Mouse (Mus musculus) stomach, embryonic 16.5 days (tissue): ENCODE measurements around the gene Plxnd1. TPM values are rescaled to one million over a fixed set of nuclear protein-coding genes. Genes with fewer than 3 reads are reported as not detected.

ENCODE experiments used
- ATAC-seq: fragments of 200-750 bp; cut with Nextera tagmentation; 2 replicates; pipeline ENCODE4 v1.8.0; 2017; ENCODE audit warnings: moderate number of reproducible peaks, moderate TSS enrichment; ENCODE audit not compliant: insufficient read depth, low FRiP score
- H3K27ac ChIP-seq: fragments of 300-500 bp; sonication (generic); 2 replicates; pipeline ENCODE4 v1.5.1; 2014; ENCODE audit warnings: low read length
- H3K27me3 ChIP-seq: fragments of 300-500 bp; sonication (generic); 2 replicates; pipeline ENCODE4 v1.6.1; 2014; ENCODE audit warnings: low read length, control low read depth, mixed read lengths; ENCODE audit not compliant: control insufficient read depth, insufficient read depth
- H3K36me3 ChIP-seq: fragments of 300-500 bp; sonication (generic); 2 replicates; pipeline ENCODE4 v1.6.1; 2014; ENCODE audit warnings: low read length; ENCODE audit not compliant: control insufficient read depth, insufficient read depth
- H3K4me1 ChIP-seq: fragments of 300-500 bp; sonication (generic); 2 replicates; pipeline ENCODE4 v1.6.1; 2014; ENCODE audit warnings: low read length, control low read depth, mixed read lengths; ENCODE audit not compliant: control insufficient read depth, insufficient read depth
- H3K4me2 ChIP-seq: fragments of 300-500 bp; sonication (generic); 2 replicates; pipeline ENCODE4 v1.6.1; 2014; ENCODE audit warnings: low read depth, low read length, mixed read lengths
- H3K4me3 ChIP-seq: fragments of 300-500 bp; sonication (generic); replicated peaks from 2 replicates; pipeline ENCODE4 v1.5.1; 2014; ENCODE audit warnings: mild to moderate bottlenecking, low read length
- H3K9ac ChIP-seq: fragments of 300-500 bp; sonication (generic); 2 replicates; pipeline ENCODE4 v1.6.1; 2014; ENCODE audit warnings: low read length
- H3K9me3 ChIP-seq: fragments of 300-500 bp; sonication (generic); replicated peaks from 2 replicates; pipeline ENCODE4 v1.6.1; 2016; ENCODE audit warnings: low read length, control low read depth; ENCODE audit not compliant: control insufficient read depth
- WGBS: fragments of 180-500 bp; shearing (Covaris S2); extraction: QIAGEN DNeasy Blood & Tissue Kit; methylation state at CpG from one replicate; pipeline ENCODE4 v1.1.7; 2014; 5-methylcytosine and 5-hydroxymethylcytosine counted together
- polyA plus RNA-seq: library from polyadenylated mRNA; unstranded; fragments of >200 nt; fragmentation: Nextera tagmentation; extraction: Ambion mirVana; gene quantifications from 2 replicates; pipeline ENCODE4 v1.2.1, GENCODE M21; 2015

The Plxnd1 gene
- polyA plus RNA-seq, 1 experiment from 2014 or later = 27.7 TPM

- no peak for ATAC-seq
- no peak overlapping the region for H3K4me2 ChIP-seq
- no peaks in the 10 kb centered on the region for H3K36me3 ChIP-seq
- no peak overlapping the region for H3K9ac ChIP-seq
- no peaks in the 10 kb centered on the region for H3K9me3 ChIP-seq
- H3K4me3 ChIP-seq = no peak overlapping the region
- H3K27ac ChIP-seq = no peak overlapping the region
- 81% methylated on average over 6 of the region's 6 CpGs for WGBS
- H3K27me3 ChIP-seq = no peaks in the 10 kb centered on the region
- peaks cover 3% of the 10 kb centered on the region; the same call in 1 of the 2 replicates for H3K4me1 ChIP-seq
These were observed 19.3 kb upstream of the Plxnd1 start for GRCm38 (mm10) chr6:116014111-116014510.

- 53% methylated on average over 3 of the region's 3 CpGs for WGBS
- peaks cover 3% of the 10 kb centered on the region; the same call in 1 of the 2 replicates for H3K4me1 ChIP-seq
- no peak overlapping the region for H3K4me3 ChIP-seq
- H3K9me3 ChIP-seq = no peaks in the 10 kb centered on the region
- no peak overlapping the region for H3K9ac ChIP-seq
- H3K4me2 ChIP-seq = no peak overlapping the region
- H3K27ac ChIP-seq = no peak overlapping the region
- no peak for ATAC-seq
- H3K27me3 ChIP-seq = no peaks in the 10 kb centered on the region
- no peaks in the 10 kb centered on the region for H3K36me3 ChIP-seq
These were observed 18.9 kb upstream of the Plxnd1 start for GRCm38 (mm10) chr6:116013687-116014086.

- no peaks in the 10 kb centered on the region for H3K9me3 ChIP-seq
- H3K4me1 ChIP-seq = peaks cover 8% of the 10 kb centered on the region; the same call in 1 of the 2 replicates
- peak; percentile 19; the same call in 1 of the 2 replicates for ATAC-seq
- no peaks in the 10 kb centered on the region for H3K27me3 ChIP-seq
- WGBS = 2% methylated on average over 6 of the region's 6 CpGs
- no peak overlapping the region for H3K27ac ChIP-seq
- H3K4me2 ChIP-seq = no peak overlapping the region
- H3K9ac ChIP-seq = no peak overlapping the region
- H3K36me3 ChIP-seq = no peaks in the 10 kb centered on the region
- H3K4me3 ChIP-seq = no peak overlapping the region
These were observed 15.7 kb upstream of the Plxnd1 start for GRCm38 (mm10) chr6:116010541-116010940.

- Histone ChIP-seq H3K9ac (0 out of 2 replicates have a peak overlapping the region, but pooled peaks have one; percentile 10), H3K4me3 (no peak overlapping the region), H3K36me3 (no peaks in the 10 kb centered on the region), H3K9me3 (no peaks in the 10 kb centered on the region), H3K27ac (no peak overlapping the region), H3K4me2 (no peak overlapping the region), H3K4me1 (peaks cover 8% of the 10 kb centered on the region; the same call in 1 of the 2 replicates), H3K27me3 (no peaks in the 10 kb centered on the region)
- no peak for ATAC-seq
- WGBS = 53% methylated on average over 12 of the region's 12 CpGs
These were observed 14.6 kb upstream of the Plxnd1 start for GRCm38 (mm10) chr6:116009426-116009825.

- Histone ChIP-seq H3K9me3 (no peaks in the 10 kb centered on the region), H3K36me3 (no peaks in the 10 kb centered on the region), H3K4me3 (no peak overlapping the region), H3K27me3 (no peaks in the 10 kb centered on the region; the same call in 1 of the 2 replicates), H3K4me1 (peaks cover 16% of the 10 kb centered on the region), H3K9ac (0 out of 2 replicates have a peak overlapping the region, but pooled peaks have one; percentile 6), H3K4me2 (no peak overlapping the region), H3K27ac (no peak overlapping the region)
- peak; percentile 16; the same call in 1 of the 2 replicates for ATAC-seq
- 7% methylated on average over 6 of the region's 9 CpGs for WGBS
These were observed 12.9 kb upstream of the Plxnd1 start for GRCm38 (mm10) chr6:116007561-116008173.

- H3K27me3 ChIP-seq = no peaks in the 10 kb centered on the region; the same call in 1 of the 2 replicates
- peaks cover 16% of the 10 kb centered on the region for H3K4me1 ChIP-seq
- no peaks in the 10 kb centered on the region for H3K36me3 ChIP-seq
- H3K9ac ChIP-seq = peak overlapping the region; percentile 52
- H3K9me3 ChIP-seq = no peaks in the 10 kb centered on the region
- ATAC-seq = peak; percentile 56
- peak overlapping the region; percentile 79 for H3K27ac ChIP-seq
- H3K4me3 ChIP-seq = no peak overlapping the region
- 0 out of 2 replicates have a peak overlapping the region, but pooled peaks have one; percentile 15 for H3K4me2 ChIP-seq
- WGBS = 32% methylated on average over 9 of the region's 9 CpGs
These were observed 11.9 kb upstream of the Plxnd1 start for GRCm38 (mm10) chr6:116006731-116007130.

- Histone ChIP-seq H3K36me3 (no peaks in the 10 kb centered on the region), H3K27me3 (no peaks in the 10 kb centered on the region; the same call in 1 of the 2 replicates), H3K4me3 (no peak overlapping the region), H3K27ac (peak overlapping the region; percentile 79), H3K9ac (no peak overlapping the region), H3K4me1 (peaks cover 16% of the 10 kb centered on the region), H3K9me3 (no peaks in the 10 kb centered on the region), H3K4me2 (no peak overlapping the region)
- WGBS = 81% methylated on average over 4 of the region's 4 CpGs
- no peak for ATAC-seq
These were observed 11.1 kb upstream of the Plxnd1 start for GRCm38 (mm10) chr6:116005959-116006288.

GRCm38 (mm10) chr6:116005275-116005958 is 10.6 kb upstream of the Plxnd1 start:
- Histone ChIP-seq H3K27me3 (no peaks in the 10 kb centered on the region; the same call in 1 of the 2 replicates), H3K9me3 (no peaks in the 10 kb centered on the region), H3K27ac (peak overlapping the region; percentile 79; the same call in 1 of the 2 replicates), H3K4me1 (peaks cover 16% of the 10 kb centered on the region), H3K9ac (no peak overlapping the region), H3K4me3 (no peak overlapping the region), H3K36me3 (no peaks in the 10 kb centered on the region), H3K4me2 (no peak overlapping the region)
- ATAC-seq = no peak
- 69% methylated on average over 17 of the region's 17 CpGs for WGBS

- Histone ChIP-seq H3K27ac (peak overlapping the region; percentile 72), H3K36me3 (no peaks in the 10 kb centered on the region), H3K4me3 (no peak overlapping the region), H3K9ac (no peak overlapping the region; the same call in 1 of the 2 replicates), H3K27me3 (no peaks in the 10 kb centered on the region; the same call in 1 of the 2 replicates), H3K9me3 (no peaks in the 10 kb centered on the region), H3K4me2 (no peak overlapping the region), H3K4me1 (peaks cover 16% of the 10 kb centered on the region)
- ATAC-seq = no peak
- 87% methylated on average over 6 of the region's 6 CpGs for WGBS
These were observed 9.9 kb upstream of the Plxnd1 start for GRCm38 (mm10) chr6:116004716-116005115.
